Mouse (Mus musculus): ENCODE results near the gene Midn. TPM values are rescaled to one million over a fixed set of nuclear protein-coding genes. Genes with fewer than 3 reads are reported as not detected.

Midn gene
- polyA plus RNA-seq, 1 experiment, result 53.2 TPM

- Histone ChIP-seq H3K27ac (ENCODE audit: control insufficient read depth, insufficient read depth, low read depth, low read length, poor library complexity) (peak overlapping the region; percentile 90), H3K4me3 (replicated peaks; ENCODE audit: control insufficient read depth, low read depth, low read length) (peak overlapping the region; percentile 77), H3K4me1 (ENCODE audit: control insufficient read depth, insufficient read depth, low read length) (peaks cover 9% of the 10 kb centered on the region; the same call in 1 of the 2 replicates)
- peak; percentile 81; the same call in 1 of the 2 replicates for TF ChIP-seq POLR2A (IDR thresholded peaks at IDR 0.05; ENCODE audit: borderline replicate concordance, control insufficient read depth, low read depth, low read length)
- TF ChIP-seq CTCF (IDR thresholded peaks at IDR 0.05; ENCODE audit: control insufficient read depth, insufficient read depth, low read length), result peak; percentile 1; the same call in 1 of the 2 replicates
- under 1% methylated on average over 43 of the region's 43 CpGs for WGBS
Observed at GRCm38 (mm10) chr10:80141786-80142529, 6.1 kb upstream of the Midn start.

- Histone ChIP-seq H3K27ac (ENCODE audit: control insufficient read depth, insufficient read depth, low read depth, low read length, poor library complexity) (peak overlapping the region; percentile 90), H3K4me3 (replicated peaks; ENCODE audit: control insufficient read depth, low read depth, low read length) (peak overlapping the region; percentile 77), H3K4me1 (ENCODE audit: control insufficient read depth, insufficient read depth, low read length) (peaks cover 9% of the 10 kb centered on the region; the same call in 1 of the 2 replicates)
- WGBS, result under 1% methylated on average over 15 of the region's 15 CpGs
- no peak for TF ChIP-seq POLR2A (IDR thresholded peaks at IDR 0.05; ENCODE audit: borderline replicate concordance, control insufficient read depth, low read depth, low read length)
- TF ChIP-seq CTCF (IDR thresholded peaks at IDR 0.05; ENCODE audit: control insufficient read depth, insufficient read depth, low read length), result no peak
Observed at GRCm38 (mm10) chr10:80142530-80142925, 5.5 kb upstream of the Midn start.

- TF ChIP-seq POLR2A (IDR thresholded peaks at IDR 0.05; ENCODE audit: borderline replicate concordance, control insufficient read depth, low read depth, low read length) (no peak), CTCF (IDR thresholded peaks at IDR 0.05; ENCODE audit: control insufficient read depth, insufficient read depth, low read length) (no peak)
- WGBS, result 94% methylated on average over 7 of the region's 7 CpGs
- Histone ChIP-seq H3K27ac (ENCODE audit: control insufficient read depth, insufficient read depth, low read depth, low read length, poor library complexity) (no peak overlapping the region), H3K4me1 (ENCODE audit: control insufficient read depth, insufficient read depth, low read length) (peaks cover 5% of the 10 kb centered on the region; the same call in 1 of the 2 replicates), H3K4me3 (replicated peaks; ENCODE audit: control insufficient read depth, low read depth, low read length) (peak overlapping the region; percentile 0)
Observed at GRCm38 (mm10) chr10:80143664-80144063, 4.4 kb upstream of the Midn start.

GRCm38 (mm10) chr10:80144159-80144558, 3.9 kb upstream of the Midn start:
- no peak for TF ChIP-seq POLR2A (IDR thresholded peaks at IDR 0.05; ENCODE audit: borderline replicate concordance, control insufficient read depth, low read depth, low read length)
- no peak for TF ChIP-seq CTCF (IDR thresholded peaks at IDR 0.05; ENCODE audit: control insufficient read depth, insufficient read depth, low read length)

GRCm38 (mm10) chr10:80144864-80145838, 2.9 kb upstream of the Midn start:
- Histone ChIP-seq H3K4me1 (ENCODE audit: control insufficient read depth, insufficient read depth, low read length) (peaks cover 4% of the 10 kb centered on the region; the same call in 1 of the 2 replicates), H3K27ac (ENCODE audit: control insufficient read depth, insufficient read depth, low read depth, low read length, poor library complexity) (peak overlapping the region; percentile 50), H3K4me3 (replicated peaks; ENCODE audit: control insufficient read depth, low read depth, low read length) (no peak overlapping the region)
- TF ChIP-seq CTCF (IDR thresholded peaks at IDR 0.05; ENCODE audit: control insufficient read depth, insufficient read depth, low read length) (peak; percentile 96), POLR2A (IDR thresholded peaks at IDR 0.05; ENCODE audit: borderline replicate concordance, control insufficient read depth, low read depth, low read length) (0 out of 2 replicates have a peak, but pooled peaks have one; percentile 27)
- 73% methylated on average over 20 of the region's 20 CpGs for WGBS

More at GRCm38 (mm10) chr10:80144159-80144558, 3.9 kb upstream of the Midn start:
- Histone ChIP-seq H3K4me1 (ENCODE audit: control insufficient read depth, insufficient read depth, low read length) (peaks cover 4% of the 10 kb centered on the region; the same call in 1 of the 2 replicates), H3K27ac (ENCODE audit: control insufficient read depth, insufficient read depth, low read depth, low read length, poor library complexity) (no peak overlapping the region), H3K4me3 (replicated peaks; ENCODE audit: control insufficient read depth, low read depth, low read length) (no peak overlapping the region)
- 93% methylated on average over 12 of the region's 12 CpGs for WGBS

- 51% methylated on average over 6 of the region's 6 CpGs for WGBS
Observed at GRCm38 (mm10) chr10:80145896-80146295, 2.2 kb upstream of the Midn start.

GRCm38 (mm10) chr10:80146568-80147011, 1.5 kb upstream of the Midn start:
- TF ChIP-seq CTCF (IDR thresholded peaks at IDR 0.05; ENCODE audit: control insufficient read depth, insufficient read depth, low read length), result no peak
- H3K4me3 ChIP-seq (replicated peaks; ENCODE audit: control insufficient read depth, low read depth, low read length), result no peak overlapping the region

More at GRCm38 (mm10) chr10:80145896-80146295, 2.2 kb upstream of the Midn start:
- peak overlapping the region; percentile 50 for H3K27ac ChIP-seq (ENCODE audit: control insufficient read depth, insufficient read depth, low read depth, low read length, poor library complexity)
- TF ChIP-seq POLR2A (IDR thresholded peaks at IDR 0.05; ENCODE audit: borderline replicate concordance, control insufficient read depth, low read depth, low read length), result no peak
- TF ChIP-seq CTCF (IDR thresholded peaks at IDR 0.05; ENCODE audit: control insufficient read depth, insufficient read depth, low read length), result no peak
- peaks cover 4% of the 10 kb centered on the region; the same call in 1 of the 2 replicates for H3K4me1 ChIP-seq (ENCODE audit: control insufficient read depth, insufficient read depth, low read length)
- no peak overlapping the region for H3K4me3 ChIP-seq (replicated peaks; ENCODE audit: control insufficient read depth, low read depth, low read length)

More at GRCm38 (mm10) chr10:80146568-80147011, 1.5 kb upstream of the Midn start:
- Histone ChIP-seq H3K4me1 (ENCODE audit: control insufficient read depth, insufficient read depth, low read length) (peaks cover 4% of the 10 kb centered on the region; the same call in 1 of the 2 replicates), H3K27ac (ENCODE audit: control insufficient read depth, insufficient read depth, low read depth, low read length, poor library complexity) (peak overlapping the region; percentile 97)
- WGBS, result 78% methylated on average over 4 of the region's 4 CpGs
